Mouse (Mus musculus): ENCODE measurements around the gene Spred3. TPM values are rescaled to one million over a fixed set of nuclear protein-coding genes. Genes with fewer than 3 reads are reported as not detected.

Gene Spred3
- polyA plus RNA-seq (2012; rRNA removed), result 0.39 and 0.42 TPM in 2 replicates

DNA sequence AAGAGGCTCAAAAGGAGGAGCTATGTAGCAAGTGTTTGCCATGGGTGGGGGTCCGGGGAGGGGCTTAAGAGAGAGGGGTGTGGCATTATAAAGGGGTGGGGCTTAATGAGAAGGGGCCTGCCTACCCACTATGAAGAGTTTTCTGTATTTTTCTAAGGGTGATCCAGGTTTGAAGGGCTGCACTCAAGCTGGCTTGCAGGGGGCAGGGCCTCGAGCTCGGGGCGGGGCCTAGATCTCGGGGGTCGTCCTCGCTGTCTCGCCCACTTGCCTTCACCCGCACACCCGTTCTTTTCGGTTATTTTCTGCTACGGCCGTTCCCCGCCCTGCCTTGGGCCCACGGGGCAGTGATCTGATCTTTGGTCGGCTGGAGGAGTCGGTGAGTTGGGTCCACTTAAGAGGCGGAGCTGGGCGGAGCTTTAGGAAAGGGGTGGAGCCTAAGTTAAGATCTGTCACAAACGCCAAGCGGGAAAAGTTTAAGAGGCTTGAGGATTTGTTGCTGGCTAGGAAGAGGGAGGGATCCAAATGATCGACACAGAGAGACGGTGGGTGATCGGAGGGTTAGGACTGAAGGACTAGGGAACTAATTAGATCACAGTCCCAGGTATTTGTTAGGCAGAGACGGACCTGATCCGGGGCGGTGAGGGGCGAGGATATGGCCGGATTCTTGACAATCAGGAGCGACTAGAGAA is at the start of gene Spred3, which contains the start of gene Ggn:
TSS of gene Spred3 (minus strand) at position 346 of the 689 bp plus-strand sequence.
TSS of gene Ggn (plus strand) at position 145 of the 689 bp plus-strand sequence.

GRCm38 (mm10) chr7:29213675-29214082 is 43.5 kb upstream of the Spred3 start, which contains the start of gene Catsperg1:
Gene Catsperg1 (minus strand): TSS chr7:29214035.

DNA sequence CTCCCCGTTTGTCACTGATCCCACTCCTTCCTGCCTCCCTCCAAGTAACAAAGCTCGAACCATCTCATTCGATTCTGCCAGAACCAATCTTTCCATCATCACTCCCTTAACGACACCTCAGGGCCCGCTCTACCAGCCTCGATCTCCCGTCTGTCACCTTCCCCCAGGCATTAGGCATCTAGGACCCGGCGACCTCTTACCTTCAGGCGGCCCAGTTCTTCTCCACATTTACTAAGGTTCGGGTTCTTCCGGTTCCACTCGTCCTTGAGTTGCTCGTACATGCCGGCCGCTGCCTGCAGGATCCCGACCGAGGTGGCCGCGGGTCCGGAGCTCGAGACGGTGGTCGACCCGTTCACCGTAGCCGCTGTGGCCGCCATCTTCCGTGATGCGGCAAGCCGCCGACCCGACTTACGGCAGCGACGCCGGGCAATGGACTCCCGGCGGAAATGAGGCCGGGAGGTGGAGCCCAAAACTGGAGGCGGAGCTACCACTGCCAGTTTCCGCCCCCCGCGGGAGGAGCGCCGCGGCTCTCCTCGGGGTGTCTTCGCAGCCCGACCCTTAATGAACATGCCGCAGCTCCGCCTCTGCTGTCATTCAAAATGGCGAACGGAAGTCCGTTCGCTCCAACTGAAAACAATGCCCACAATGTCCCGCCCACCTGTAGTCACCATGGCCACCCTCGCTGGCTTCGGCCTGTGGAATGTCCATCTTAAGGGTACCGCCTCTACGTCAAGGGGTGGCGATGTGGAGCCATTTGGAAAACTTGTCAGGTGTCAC is 10.1 kb upstream of the Spred3 start, which contains the start of gene Psmd8:
TSS of gene Psmd8 (minus strand) at position 625 of the 777 bp plus-strand sequence.

GRCm38 (mm10) chr7:29155838-29156782 is 14.1 kb downstream of the Spred3 start, which contains the start of gene Fam98c:
Gene Fam98c (minus strand): TSS chr7:29156234.

GRCm38 (mm10) chr7:29134693-29135386 is 35.4 kb downstream of the Spred3 start, which contains the start of gene Rasgrp4:
Gene Rasgrp4 (plus strand): TSS chr7:29134851.

DNA sequence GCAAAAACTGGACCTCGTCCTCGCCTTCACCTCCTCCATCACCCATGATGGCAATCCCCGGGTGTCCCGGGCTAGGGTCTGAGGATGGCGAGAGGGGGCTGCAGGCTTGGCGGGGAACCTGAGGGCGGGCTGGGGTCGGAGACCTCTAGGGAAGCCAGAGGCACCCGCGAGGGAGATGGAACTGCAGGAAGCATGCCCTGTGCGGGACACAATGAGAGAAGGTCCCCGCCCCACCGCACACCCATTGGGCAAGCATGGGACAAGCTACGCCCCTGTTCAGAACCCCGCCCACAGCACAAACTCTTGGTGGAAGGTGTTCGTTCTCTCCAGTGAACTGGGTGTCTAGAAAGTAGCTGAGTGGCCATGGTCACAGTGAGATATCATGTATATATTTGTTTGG is 45.2 kb downstream of the Spred3 start, which contains the start of gene Ryr1:
TSS of gene Ryr1 (minus strand) at position 210 of the 400 bp plus-strand sequence.

Other genes with a start within 250 kb of the Spred3 start
- gene Actn4, start 208.1 kb downstream of the Spred3 start, polyA plus RNA-seq (2012; rRNA removed), result 72.7 and 82.7 TPM in 2 replicates
- 261 and 285 TPM in 2 replicates for gene Eif3k, start 188.5 kb downstream of the Spred3 start, polyA plus RNA-seq (2012; rRNA removed)
- 16.5 and 17.9 TPM in 2 replicates for gene Map4k1, start 188.4 kb downstream of the Spred3 start, polyA plus RNA-seq (2012; rRNA removed)
- gene Ryr1, start 45.2 kb downstream of the Spred3 start, polyA plus RNA-seq (2012; rRNA removed), result 0.07 and 0.53 TPM in 2 replicates
- 0.74 and 1.4 TPM in 2 replicates for gene Rasgrp4, start 35.6 kb downstream of the Spred3 start, polyA plus RNA-seq (2012; rRNA removed)
- 4.9 and 5.1 TPM in 2 replicates for gene Fam98c, start 14.2 kb downstream of the Spred3 start, polyA plus RNA-seq (2012; rRNA removed)
- gene Ggn, start 201 bp downstream of the Spred3 start, polyA plus RNA-seq (2012; rRNA removed), result 0.02 and 0.05 TPM in 2 replicates
- 82.7 and 94.2 TPM in 2 replicates for gene Psmd8, start 10.3 kb upstream of the Spred3 start, polyA plus RNA-seq (2012; rRNA removed)
- 0.36 and 0.51 TPM in 2 replicates for gene Catsperg1, start 43.6 kb upstream of the Spred3 start, polyA plus RNA-seq (2012; rRNA removed)
- gene Kcnk6, start 62.1 kb upstream of the Spred3 start, polyA plus RNA-seq (2012; rRNA removed), result 1.8 and 2.2 TPM in 2 replicates
- gene Yif1b, start 67.9 kb upstream of the Spred3 start, polyA plus RNA-seq (2012; rRNA removed), result 20.9 and 23.8 TPM in 2 replicates
- 1.2 and 2.4 TPM in 2 replicates for gene 2200002D01Rik, start 78.1 kb upstream of the Spred3 start, polyA plus RNA-seq (2012; rRNA removed)
- gene Spint2, start 111.5 kb upstream of the Spred3 start, polyA plus RNA-seq (2012; rRNA removed), result 13.2 and 15.3 TPM in 2 replicates
- gene Ppp1r14a, start 118.9 kb upstream of the Spred3 start, polyA plus RNA-seq (2012; rRNA removed), result 2.3 and 2.4 TPM in 2 replicates
- gene Dpf1, start 133.5 kb upstream of the Spred3 start, polyA plus RNA-seq (2012; rRNA removed), result 0.69 and 0.89 TPM in 2 replicates